Mouse (Mus musculus) left cerebral cortex, postnatal 25 days (tissue): ENCODE results near the gene Pex5l. TPM values are rescaled to one million over a fixed set of nuclear protein-coding genes. Genes with fewer than 3 reads are reported as not detected.

Source experiments
- DNase-seq, 2 experiments: peaks; one replicate each; pipeline ENCODE4 v3.0.0; 2022; ENCODE audit warnings: low spot score in 2 of 2, mixed read lengths in 1 of 2
- intact Hi-C: fragments of 180-260 bp; cut with DNase I; formaldehyde crosslinking; loops from one replicate; pipeline ENCODE4 v1.15.1; 2025
- total RNA-seq, 2 experiments: library from RNA; stranded (reverse); gene quantifications; 2 replicates each; pipeline ENCODE4 v1.2.3; 2021

Pex5l gene
- total RNA-seq, 2 experiments from 2014 or later: 213 to 235 TPM

- intact Hi-C loops: no loop called here
- no peak for DNase-seq
These were observed 174.2 kb downstream of the Pex5l start for GRCm38 (mm10) chr3:32968671-32969425.

- DNase-seq: no peak
- intact Hi-C loops: no loop called here
These were observed 177.5 kb downstream of the Pex5l start for GRCm38 (mm10) chr3:32965528-32965927.

GRCm38 (mm10) chr3:32961494-32961893 lies 181.6 kb downstream of the Pex5l start:
- DNase-seq: no peak
- intact Hi-C loops: no loop called here

- intact Hi-C loops: no loop called here
- no peak for DNase-seq
These were observed 191.7 kb downstream of the Pex5l start for GRCm38 (mm10) chr3:32951382-32951781.

- DNase-seq: no peak
- intact Hi-C loops: no loop called here
These were observed 195.6 kb downstream of the Pex5l start for GRCm38 (mm10) chr3:32947486-32947885.

GRCm38 (mm10) chr3:32939802-32940501 lies 203.1 kb downstream of the Pex5l start:
- intact Hi-C loops: no loop called here
- DNase-seq: no peak

GRCm38 (mm10) chr3:32924168-32924567 lies 218.9 kb downstream of the Pex5l start:
- peak in 1 of 2 experiments; percentile 27 for DNase-seq
- intact Hi-C loops: no loop called here

GRCm38 (mm10) chr3:32910071-32910551 lies 232.9 kb downstream of the Pex5l start:
- intact Hi-C loops: no loop called here
- DNase-seq: peak; percentile 41 to 68

- intact Hi-C loops: loop anchor here (5.0 kb wide), 1 partner anchor 884 kb away; no protein-coding TSS in a partner anchor
- no peak for DNase-seq
These were observed 234.6 kb downstream of the Pex5l start for GRCm38 (mm10) chr3:32908400-32908799.

- intact Hi-C loops: loop anchor here (5.0 kb wide), 1 partner anchor 886 kb away; no protein-coding TSS in a partner anchor
- DNase-seq: no peak
These were observed 236.9 kb downstream of the Pex5l start for GRCm38 (mm10) chr3:32905850-32906779.

- intact Hi-C loops: no loop called here
- no peak for DNase-seq
These were observed 238.4 kb downstream of the Pex5l start for GRCm38 (mm10) chr3:32904599-32904998.

- no peak for DNase-seq
- intact Hi-C loops: no loop called here
These were observed 239.6 kb downstream of the Pex5l start for GRCm38 (mm10) chr3:32903462-32903861.
